Mouse (Mus musculus) brain, embryonic 14.5 days (tissue): ENCODE data around the gene Wsb1. TPM values are rescaled to one million over a fixed set of nuclear protein-coding genes. Genes with fewer than 3 reads are reported as not detected.

Source experiments
- DNase-seq: peaks from one replicate; pipeline ENCODE4 v3.0.0-alpha.2; 2011; ENCODE audit warnings: low read depth
- CTCF ChIP-seq: fragments of 200-500 bp; IDR thresholded peaks from 2 replicates; pipeline ENCODE4 v1.5.1; 2012; ENCODE audit warnings: inconsistent platforms, mild to moderate bottlenecking, moderate library complexity, borderline replicate concordance; ENCODE audit not compliant: insufficient read depth, insufficient read length; ENCODE audit errors: extremely low read depth
- POLR2A ChIP-seq: fragments of 200-500 bp; IDR thresholded peaks from 2 replicates; pipeline ENCODE4 v1.6.1; 2012; ENCODE audit warnings: mild to moderate bottlenecking, inconsistent platforms, borderline replicate concordance; ENCODE audit not compliant: poor library complexity, insufficient read depth, insufficient read length, severe bottlenecking; ENCODE audit errors: extremely low read depth
- polyA plus RNA-seq: library from polyadenylated mRNA; depleted of rRNA; stranded (reverse); fragments of >200 nt; gene quantifications from 2 replicates; pipeline ENCODE4 v1.2.3, GENCODE M21; 2012

Gene Wsb1
- polyA plus RNA-seq, 1 experiment, result 730 TPM

GRCm38 (mm10) chr11:79218936-79219626, 35.4 kb downstream of the Wsb1 start:
- DNase-seq, result no peak
- TF ChIP-seq POLR2A (no peak), CTCF (no peak)

- TF ChIP-seq POLR2A (no peak), CTCF (no peak)
- DNase-seq, result no peak
Observed at GRCm38 (mm10) chr11:79218061-79218460, 36.4 kb downstream of the Wsb1 start.

DNA sequence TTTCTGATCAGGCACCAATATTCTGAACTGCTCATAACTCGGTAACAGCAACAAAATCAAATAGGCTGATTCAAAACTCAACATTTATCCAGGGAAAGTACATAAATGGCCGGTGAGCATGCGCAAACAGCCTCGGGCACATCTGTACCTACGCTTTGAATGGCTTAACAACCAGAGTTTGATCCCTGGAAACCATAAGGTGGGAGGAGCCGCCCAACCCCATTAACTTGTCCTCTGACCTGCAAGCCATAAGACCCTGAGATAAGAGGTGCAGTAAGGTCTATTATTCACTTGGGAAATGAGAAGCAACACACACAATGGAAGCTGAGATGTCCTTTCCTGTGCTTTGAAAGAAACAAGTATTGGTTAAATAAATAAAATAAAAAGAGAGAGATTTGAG, 37.3 kb downstream of the Wsb1 start:
- no peak for DNase-seq
- no peak for TF ChIP-seq POLR2A
- TF ChIP-seq CTCF, result no peak

DNA sequence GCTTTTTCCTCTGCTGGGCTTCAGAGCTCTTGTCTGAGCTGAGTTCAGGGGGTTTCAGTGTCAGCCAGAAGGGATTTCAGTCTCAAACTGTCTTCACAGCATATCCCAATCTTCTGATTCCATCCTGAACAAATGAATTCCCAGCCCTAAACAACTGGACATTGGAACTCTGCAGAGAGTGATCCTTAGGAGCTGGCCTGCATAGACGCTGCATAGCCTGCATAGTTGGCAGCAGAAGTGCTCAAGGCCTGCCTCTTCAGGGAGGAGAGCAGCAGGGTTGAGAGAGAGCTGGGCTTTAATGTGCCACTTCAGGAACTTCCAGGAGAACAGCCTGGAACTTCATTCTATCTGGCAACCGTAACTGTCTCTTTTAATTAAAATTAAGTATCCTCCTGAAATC, 38.9 kb downstream of the Wsb1 start:
- no peak for TF ChIP-seq CTCF
- no peak for TF ChIP-seq POLR2A
- no peak for DNase-seq

GRCm38 (mm10) chr11:79214015-79214418, 40.5 kb downstream of the Wsb1 start:
- peak; percentile 80 for DNase-seq

DNA sequence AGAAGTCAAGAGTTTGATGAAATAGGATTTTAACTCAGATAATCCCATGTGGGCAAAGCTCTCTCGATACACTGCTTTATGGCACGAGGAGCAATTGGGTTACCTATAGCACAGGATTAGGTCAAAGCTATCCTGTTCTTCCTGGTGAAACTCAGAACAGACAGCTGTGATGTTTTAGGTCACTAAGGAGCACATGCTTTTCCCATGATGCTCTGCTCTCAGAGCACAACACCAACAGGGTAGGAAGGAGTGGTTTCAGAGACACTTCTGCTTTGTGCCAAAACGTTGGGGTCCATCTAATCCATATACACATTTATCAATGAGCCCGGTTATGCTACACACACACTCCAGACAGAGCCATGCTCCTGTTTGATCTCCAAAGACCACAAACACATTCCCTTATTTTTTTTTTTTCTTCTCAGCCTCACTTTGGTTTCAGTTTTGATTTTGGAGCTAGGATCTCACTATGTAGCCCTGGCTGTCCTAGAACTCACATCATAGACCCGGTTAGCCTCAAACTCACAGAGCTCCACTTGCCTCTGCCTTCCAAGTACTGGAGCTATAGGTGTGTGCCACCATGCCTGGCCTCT, 44.5 kb downstream of the Wsb1 start:
- no peak for DNase-seq
- no peak for TF ChIP-seq POLR2A
- no peak for TF ChIP-seq CTCF

More at GRCm38 (mm10) chr11:79214015-79214418, 40.5 kb downstream of the Wsb1 start:
- TF ChIP-seq POLR2A (no peak), CTCF (peak; percentile 98)

- TF ChIP-seq CTCF (no peak), POLR2A (no peak)
- no peak for DNase-seq
Observed at GRCm38 (mm10) chr11:79209113-79209512, 45.4 kb downstream of the Wsb1 start.

- TF ChIP-seq POLR2A, result no peak
- TF ChIP-seq CTCF, result no peak
- DNase-seq, result no peak
Observed at GRCm38 (mm10) chr11:79208462-79208861, 46.0 kb downstream of the Wsb1 start.

DNA sequence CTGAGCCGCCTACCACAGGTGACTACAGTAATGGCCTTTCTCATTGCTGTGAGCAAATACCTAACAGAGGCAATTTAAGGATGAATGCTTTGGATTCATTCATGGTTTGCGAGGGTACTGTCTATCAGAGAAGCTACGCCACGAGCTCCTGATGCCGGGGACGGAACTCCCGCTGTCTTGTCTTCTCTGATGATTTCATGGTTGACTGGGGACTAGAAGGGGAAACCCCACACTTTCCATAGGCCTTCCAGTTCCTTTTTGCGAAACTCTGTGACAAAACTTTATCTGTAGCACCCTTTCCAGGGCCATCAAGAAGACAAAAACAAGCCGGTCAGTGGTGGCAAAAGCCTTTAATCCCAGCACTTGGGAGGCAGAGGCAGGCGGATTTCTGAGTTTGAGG, 46.8 kb downstream of the Wsb1 start:
- no peak for DNase-seq
- TF ChIP-seq CTCF, result no peak
- TF ChIP-seq POLR2A, result no peak

- no peak for DNase-seq
- no peak for TF ChIP-seq CTCF
- TF ChIP-seq POLR2A, result no peak
Observed at GRCm38 (mm10) chr11:79204444-79204843, 50.0 kb downstream of the Wsb1 start.

DNA sequence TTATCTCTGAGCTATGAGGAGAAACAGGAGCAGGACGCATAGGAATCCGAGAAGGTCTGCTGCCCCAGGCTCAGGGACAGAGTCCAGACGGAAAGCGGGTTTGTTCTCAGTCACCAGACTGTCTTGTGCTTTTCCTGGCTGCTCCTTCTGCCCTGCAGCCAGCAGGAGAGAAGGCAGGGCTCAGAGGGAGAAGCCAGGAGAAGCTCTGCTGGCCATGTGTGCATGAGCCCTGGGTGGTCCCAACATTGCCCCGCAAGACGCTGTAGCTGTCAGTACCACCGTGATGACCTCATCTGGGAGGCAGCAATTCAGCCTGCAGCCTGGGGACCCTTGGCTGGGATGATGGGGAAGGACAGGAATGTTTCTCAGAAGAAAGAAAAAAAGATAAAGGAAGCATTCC, 54.0 kb downstream of the Wsb1 start:
- TF ChIP-seq CTCF, result no peak
- no peak for TF ChIP-seq POLR2A
- peak; percentile 13 for DNase-seq

DNA sequence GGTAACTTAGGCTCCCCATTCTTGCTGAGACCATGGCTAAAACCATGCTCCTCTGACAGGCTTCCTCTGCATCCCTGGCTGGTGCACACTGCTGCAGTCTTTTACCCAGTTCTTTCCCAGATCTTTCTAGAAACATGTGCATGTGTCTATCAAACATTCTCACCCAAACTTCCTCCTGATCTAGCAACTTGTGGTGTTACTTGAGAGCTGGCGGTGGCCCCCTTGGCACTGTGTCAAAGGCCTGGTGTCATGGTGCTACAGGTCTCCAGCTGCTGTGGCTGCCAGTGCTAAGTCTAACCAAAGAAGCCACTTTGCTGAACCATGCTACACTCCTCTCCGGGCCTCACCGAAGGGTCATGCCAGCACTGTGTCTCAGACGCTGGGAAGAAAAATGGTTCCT, 55.9 kb downstream of the Wsb1 start:
- TF ChIP-seq POLR2A (no peak), CTCF (no peak)
- no peak for DNase-seq
